Mouse (Mus musculus): ENCODE results near the gene Ppil4. TPM values are rescaled to one million over a fixed set of nuclear protein-coding genes. Genes with fewer than 3 reads are reported as not detected.

The Ppil4 gene
- polyA plus RNA-seq, 1 experiment from 2014 or later, result 51.9 TPM

GRCm38 (mm10) chr10:7863411-7863810 lies 70.7 kb downstream of the Ppil4 start:
- Histone ChIP-seq H3K4me3 (ENCODE audit: low read depth, low read length) (no peak overlapping the region), H3K36me3 (ENCODE audit: control insufficient read depth, insufficient read depth, low read length) (no peaks in the 10 kb centered on the region), H3K27ac (ENCODE audit: low read length) (no peak overlapping the region), H3K9me3 (replicated peaks; ENCODE audit: control insufficient read depth, low read length, poor library complexity, severe bottlenecking) (no peaks in the 10 kb centered on the region), H3K4me1 (ENCODE audit: control insufficient read depth, insufficient read depth, low read length) (peaks cover 4% of the 10 kb centered on the region; the same call in 1 of the 2 replicates), H3K4me2 (ENCODE audit: low read length) (no peak overlapping the region), H3K27me3 (ENCODE audit: control insufficient read depth, insufficient read depth, low read depth, low read length) (no peaks in the 10 kb centered on the region; the same call in 1 of the 2 replicates), H3K9ac (ENCODE audit: low read depth, low read length) (no peak overlapping the region)
- 94% methylated on average over 6 of the region's 6 CpGs for WGBS
- no peak for ATAC-seq

GRCm38 (mm10) chr10:7864184-7864583 lies 71.5 kb downstream of the Ppil4 start:
- Histone ChIP-seq H3K9me3 (replicated peaks; ENCODE audit: control insufficient read depth, low read length, poor library complexity, severe bottlenecking) (no peaks in the 10 kb centered on the region), H3K36me3 (ENCODE audit: control insufficient read depth, insufficient read depth, low read length) (no peaks in the 10 kb centered on the region), H3K4me3 (ENCODE audit: low read depth, low read length) (no peak overlapping the region), H3K27ac (ENCODE audit: low read length) (no peak overlapping the region), H3K4me2 (ENCODE audit: low read length) (no peak overlapping the region), H3K27me3 (ENCODE audit: control insufficient read depth, insufficient read depth, low read depth, low read length) (no peaks in the 10 kb centered on the region; the same call in 1 of the 2 replicates), H3K4me1 (ENCODE audit: control insufficient read depth, insufficient read depth, low read length) (peaks cover 4% of the 10 kb centered on the region; the same call in 1 of the 2 replicates), H3K9ac (ENCODE audit: low read depth, low read length) (no peak overlapping the region)
- WGBS, result 66% methylated on average over 6 of the region's 6 CpGs
- no peak for ATAC-seq

- H3K4me3 ChIP-seq (ENCODE audit: low read depth, low read length), result no peak overlapping the region
- H3K4me2 ChIP-seq (ENCODE audit: low read length), result no peak overlapping the region
- no peaks in the 10 kb centered on the region; the same call in 1 of the 2 replicates for H3K27me3 ChIP-seq (ENCODE audit: control insufficient read depth, insufficient read depth, low read depth, low read length)
- 83% methylated on average over 3 of the region's 3 CpGs for WGBS
- H3K9ac ChIP-seq (ENCODE audit: low read depth, low read length), result no peak overlapping the region
- no peak for ATAC-seq
- peaks cover 4% of the 10 kb centered on the region; the same call in 1 of the 2 replicates for H3K4me1 ChIP-seq (ENCODE audit: control insufficient read depth, insufficient read depth, low read length)
- H3K27ac ChIP-seq (ENCODE audit: low read length), result no peak overlapping the region
- no peaks in the 10 kb centered on the region for H3K36me3 ChIP-seq (ENCODE audit: control insufficient read depth, insufficient read depth, low read length)
- H3K9me3 ChIP-seq (replicated peaks; ENCODE audit: control insufficient read depth, low read length, poor library complexity, severe bottlenecking), result no peaks in the 10 kb centered on the region
Observed at GRCm38 (mm10) chr10:7864806-7865205, 72.1 kb downstream of the Ppil4 start.

GRCm38 (mm10) chr10:7866762-7867665 lies 74.3 kb downstream of the Ppil4 start:
- peaks cover 4% of the 10 kb centered on the region; the same call in 1 of the 2 replicates for H3K4me1 ChIP-seq (ENCODE audit: control insufficient read depth, insufficient read depth, low read length)
- no peaks in the 10 kb centered on the region; the same call in 1 of the 2 replicates for H3K27me3 ChIP-seq (ENCODE audit: control insufficient read depth, insufficient read depth, low read depth, low read length)
- peak overlapping the region; percentile 64 for H3K9ac ChIP-seq (ENCODE audit: low read depth, low read length)
- no peak; the same call in none of the 2 replicates for ATAC-seq
- H3K27ac ChIP-seq (ENCODE audit: low read length), result no peak overlapping the region
- 16% methylated on average over 49 of the region's 50 CpGs for WGBS
- no peaks in the 10 kb centered on the region for H3K36me3 ChIP-seq (ENCODE audit: control insufficient read depth, insufficient read depth, low read length)
- H3K9me3 ChIP-seq (replicated peaks; ENCODE audit: control insufficient read depth, low read length, poor library complexity, severe bottlenecking), result no peaks in the 10 kb centered on the region
- peak overlapping the region; percentile 76 for H3K4me2 ChIP-seq (ENCODE audit: low read length)
- peak overlapping the region; percentile 37 for H3K4me3 ChIP-seq (ENCODE audit: low read depth, low read length)

- Histone ChIP-seq H3K27me3 (ENCODE audit: control insufficient read depth, insufficient read depth, low read depth, low read length) (no peaks in the 10 kb centered on the region; the same call in 1 of the 2 replicates), H3K4me3 (ENCODE audit: low read depth, low read length) (peak overlapping the region; percentile 37), H3K36me3 (ENCODE audit: control insufficient read depth, insufficient read depth, low read length) (no peaks in the 10 kb centered on the region), H3K4me2 (ENCODE audit: low read length) (peak overlapping the region; percentile 76), H3K9me3 (replicated peaks; ENCODE audit: control insufficient read depth, low read length, poor library complexity, severe bottlenecking) (no peaks in the 10 kb centered on the region), H3K9ac (ENCODE audit: low read depth, low read length) (peak overlapping the region; percentile 64), H3K4me1 (ENCODE audit: control insufficient read depth, insufficient read depth, low read length) (peaks cover 4% of the 10 kb centered on the region; the same call in 1 of the 2 replicates), H3K27ac (ENCODE audit: low read length) (no peak overlapping the region)
- 18% methylated on average over 21 of the region's 21 CpGs for WGBS
- ATAC-seq, result no peak
Observed at GRCm38 (mm10) chr10:7867666-7868030, 75.0 kb downstream of the Ppil4 start.

- WGBS, result 55% methylated on average over 8 of the region's 8 CpGs
- H3K4me1 ChIP-seq (ENCODE audit: control insufficient read depth, insufficient read depth, low read length), result peaks cover 4% of the 10 kb centered on the region; the same call in 1 of the 2 replicates
- H3K27me3 ChIP-seq (ENCODE audit: control insufficient read depth, insufficient read depth, low read depth, low read length), result no peaks in the 10 kb centered on the region; the same call in 1 of the 2 replicates
- H3K9ac ChIP-seq (ENCODE audit: low read depth, low read length), result no peak overlapping the region
- no peaks in the 10 kb centered on the region for H3K36me3 ChIP-seq (ENCODE audit: control insufficient read depth, insufficient read depth, low read length)
- no peak for ATAC-seq
- H3K27ac ChIP-seq (ENCODE audit: low read length), result no peak overlapping the region
- no peak overlapping the region for H3K4me3 ChIP-seq (ENCODE audit: low read depth, low read length)
- H3K9me3 ChIP-seq (replicated peaks; ENCODE audit: control insufficient read depth, low read length, poor library complexity, severe bottlenecking), result no peaks in the 10 kb centered on the region
- no peak overlapping the region for H3K4me2 ChIP-seq (ENCODE audit: low read length)
Observed at GRCm38 (mm10) chr10:7869746-7870145, 77.1 kb downstream of the Ppil4 start.

GRCm38 (mm10) chr10:7870571-7871315 lies 78.1 kb downstream of the Ppil4 start:
- H3K9ac ChIP-seq (ENCODE audit: low read depth, low read length), result no peak overlapping the region
- H3K4me3 ChIP-seq (ENCODE audit: low read depth, low read length), result no peak overlapping the region
- no peaks in the 10 kb centered on the region for H3K36me3 ChIP-seq (ENCODE audit: control insufficient read depth, insufficient read depth, low read length)
- H3K4me2 ChIP-seq (ENCODE audit: low read length), result no peak overlapping the region
- no peak overlapping the region for H3K27ac ChIP-seq (ENCODE audit: low read length)
- H3K9me3 ChIP-seq (replicated peaks; ENCODE audit: control insufficient read depth, low read length, poor library complexity, severe bottlenecking), result no peaks in the 10 kb centered on the region
- H3K4me1 ChIP-seq (ENCODE audit: control insufficient read depth, insufficient read depth, low read length), result peaks cover 4% of the 10 kb centered on the region; the same call in 1 of the 2 replicates
- WGBS, result 66% methylated on average over 11 of the region's 11 CpGs
- H3K27me3 ChIP-seq (ENCODE audit: control insufficient read depth, insufficient read depth, low read depth, low read length), result no peaks in the 10 kb centered on the region; the same call in 1 of the 2 replicates
- no peak for ATAC-seq

GRCm38 (mm10) chr10:7871381-7872020 lies 78.8 kb downstream of the Ppil4 start:
- 90% methylated on average over 5 of the region's 5 CpGs for WGBS
- Histone ChIP-seq H3K4me1 (ENCODE audit: control insufficient read depth, insufficient read depth, low read length) (peaks cover 4% of the 10 kb centered on the region; the same call in 1 of the 2 replicates), H3K27ac (ENCODE audit: low read length) (no peak overlapping the region), H3K9ac (ENCODE audit: low read depth, low read length) (no peak overlapping the region), H3K4me2 (ENCODE audit: low read length) (no peak overlapping the region), H3K4me3 (ENCODE audit: low read depth, low read length) (no peak overlapping the region), H3K9me3 (replicated peaks; ENCODE audit: control insufficient read depth, low read length, poor library complexity, severe bottlenecking) (no peaks in the 10 kb centered on the region), H3K27me3 (ENCODE audit: control insufficient read depth, insufficient read depth, low read depth, low read length) (no peaks in the 10 kb centered on the region; the same call in 1 of the 2 replicates), H3K36me3 (ENCODE audit: control insufficient read depth, insufficient read depth, low read length) (no peaks in the 10 kb centered on the region)
- ATAC-seq, result no peak

Data from midbrain, embryonic 16.5 days (tissue).